Mouse (Mus musculus): ENCODE measurements around the gene C87977. TPM values are rescaled to one million over a fixed set of nuclear protein-coding genes. Genes with fewer than 3 reads are reported as not detected.
"Not testable (repeated sequence)": the region's sequence is repeated elsewhere in the genome, so short reads cannot be mapped to it uniquely, and the experiment has no call there.

C87977 gene
- not detected in 2 replicates for polyA plus RNA-seq (2014; fragmentation: Nextera tagmentation; extraction: Ambion mirVana)

DNA sequence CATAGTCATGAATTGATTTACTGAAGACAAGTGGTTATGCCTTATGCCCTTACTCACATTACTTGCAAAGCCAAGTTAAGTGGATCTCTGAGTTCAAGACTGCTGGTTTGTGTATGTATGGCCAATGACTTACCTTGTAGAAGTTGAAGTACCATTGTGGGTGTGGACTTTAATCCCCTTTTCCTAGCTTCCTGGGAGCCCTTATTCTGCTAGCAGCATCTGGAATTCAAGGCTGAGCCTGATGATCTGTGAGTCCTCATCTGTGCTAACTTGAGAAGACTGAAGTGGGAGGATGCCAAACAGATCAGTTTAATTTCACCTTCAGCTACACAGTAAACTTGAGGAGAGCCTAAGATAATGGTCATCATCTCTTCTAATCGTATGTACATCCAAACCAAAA lies at the start of gene C87977:
Gene C87977, minus strand, starts transcription at position 101 of the 400 bp plus-strand sequence.
- WGBS = 81% methylated on average over 1 of the region's 1 CpGs
- DNase-seq (ENCODE audit: low spot score, missing footprints); H3K4me1 ChIP-seq (ENCODE audit: control insufficient read depth, insufficient read depth, low read length); ATAC-seq (ENCODE audit: low FRiP score); H3K36me3 ChIP-seq (ENCODE audit: control insufficient read depth, insufficient read depth, low read length); H3K4me2 ChIP-seq; H3K9ac ChIP-seq (ENCODE audit: low read length); H3K4me3 ChIP-seq (ENCODE audit: low read depth, low read length); H3K27me3 ChIP-seq (ENCODE audit: control insufficient read depth, insufficient read depth, low read length); H3K27ac ChIP-seq (ENCODE audit: low read depth, low read length); H3K9me3 ChIP-seq (ENCODE audit: control insufficient read depth, low read length): not testable (repeated sequence)

- not testable (repeated sequence) for H3K27me3 ChIP-seq (ENCODE audit: control insufficient read depth, insufficient read depth, low read length); H3K36me3 ChIP-seq (ENCODE audit: control insufficient read depth, insufficient read depth, low read length); DNase-seq (ENCODE audit: low spot score, missing footprints); H3K4me2 ChIP-seq; H3K9ac ChIP-seq (ENCODE audit: low read length); H3K4me3 ChIP-seq (ENCODE audit: low read depth, low read length); H3K4me1 ChIP-seq (ENCODE audit: control insufficient read depth, insufficient read depth, low read length); H3K9me3 ChIP-seq (ENCODE audit: control insufficient read depth, low read length); H3K27ac ChIP-seq (ENCODE audit: low read depth, low read length); ATAC-seq (ENCODE audit: low FRiP score)
These were observed 41.6 kb upstream of the C87977 start for GRCm38 (mm10) chr4:144254768-144255167.

- ATAC-seq (ENCODE audit: low FRiP score) = no peak
- 41% methylated on average over 1 of the region's 1 CpGs for WGBS
- Histone ChIP-seq H3K27ac (ENCODE audit: low read depth, low read length) (no peak within 1 kb of the TSS), H3K4me2 (no peak within 1 kb of the TSS), H3K4me1 (ENCODE audit: control insufficient read depth, insufficient read depth, low read length) (no peaks in the 10 kb centered on the region), H3K27me3 (ENCODE audit: control insufficient read depth, insufficient read depth, low read length) (no peaks in the 10 kb centered on the region), H3K9ac (ENCODE audit: low read length) (no peak within 1 kb of the TSS), H3K36me3 (ENCODE audit: control insufficient read depth, insufficient read depth, low read length) (no peaks in the 10 kb centered on the region), H3K9me3 (ENCODE audit: control insufficient read depth, low read length) (peaks cover 7% of the 10 kb centered on the region; the same call in 1 of the 2 replicates), H3K4me3 (ENCODE audit: low read depth, low read length) (no peak within 1 kb of the TSS)
- DNase-seq (ENCODE audit: low spot score, missing footprints) = no peak
These were observed 22.7 kb downstream of the C87977 start, which contains the start of gene Oog2 for GRCm38 (mm10) chr4:144190419-144190818. Oog2 (plus strand) TSS chr4:144190719.

GRCm38 (mm10) chr4:144162563-144162962 lies 50.6 kb downstream of the C87977 start, which contains the start of gene Oog3:
Oog3 (minus strand) TSS chr4:144162663.
- Histone ChIP-seq H3K4me2 (no peak within 1 kb of the TSS), H3K4me1 (ENCODE audit: control insufficient read depth, insufficient read depth, low read length) (no peaks in the 10 kb centered on the region), H3K27me3 (ENCODE audit: control insufficient read depth, insufficient read depth, low read length) (no peaks in the 10 kb centered on the region), H3K36me3 (ENCODE audit: control insufficient read depth, insufficient read depth, low read length) (no peaks in the 10 kb centered on the region), H3K9ac (ENCODE audit: low read length) (no peak within 1 kb of the TSS), H3K27ac (ENCODE audit: low read depth, low read length) (no peak within 1 kb of the TSS), H3K4me3 (ENCODE audit: low read depth, low read length) (no peak within 1 kb of the TSS), H3K9me3 (ENCODE audit: control insufficient read depth, low read length) (peaks cover 21% of the 10 kb centered on the region; the same call in 1 of the 2 replicates)
- 70% methylated on average over 1 of the region's 1 CpGs for WGBS
- no peak for DNase-seq (ENCODE audit: low spot score, missing footprints)
- no peak for ATAC-seq (ENCODE audit: low FRiP score)

Other genes with a start within 250 kb of the C87977 start
- gene Gm13101, start 246.4 kb downstream of the C87977 start, polyA plus RNA-seq (2014; fragmentation: Nextera tagmentation; extraction: Ambion mirVana) = not detected in 2 replicates
- not detected in 2 replicates for gene Pramef17, start 218.9 kb downstream of the C87977 start, polyA plus RNA-seq (2014; fragmentation: Nextera tagmentation; extraction: Ambion mirVana)
- not detected in 2 replicates for gene Pramel4, start 154.2 kb downstream of the C87977 start, polyA plus RNA-seq (2014; fragmentation: Nextera tagmentation; extraction: Ambion mirVana)
- gene Gm13102, start 106.8 kb downstream of the C87977 start, polyA plus RNA-seq (2014; fragmentation: Nextera tagmentation; extraction: Ambion mirVana) = not detected in 2 replicates
- not detected in 2 replicates for gene Oog3, start 50.7 kb downstream of the C87977 start, polyA plus RNA-seq (2014; fragmentation: Nextera tagmentation; extraction: Ambion mirVana)
- gene Oog2, start 22.6 kb downstream of the C87977 start, polyA plus RNA-seq (2014; fragmentation: Nextera tagmentation; extraction: Ambion mirVana) = not detected in 2 replicates
- not detected in 2 replicates for gene Pramel5, start 67.2 kb upstream of the C87977 start, polyA plus RNA-seq (2014; fragmentation: Nextera tagmentation; extraction: Ambion mirVana)
- not detected in 2 replicates for gene Gm13128, start 116.9 kb upstream of the C87977 start, polyA plus RNA-seq (2014; fragmentation: Nextera tagmentation; extraction: Ambion mirVana)
- gene Gm13119, start 144.6 kb upstream of the C87977 start, polyA plus RNA-seq (2014; fragmentation: Nextera tagmentation; extraction: Ambion mirVana) = not detected in 2 replicates
- not detected in 2 replicates for gene Pramef20, start 164.6 kb upstream of the C87977 start, polyA plus RNA-seq (2014; fragmentation: Nextera tagmentation; extraction: Ambion mirVana)
- not detected in 2 replicates for gene Pramef12, start 195.1 kb upstream of the C87977 start, polyA plus RNA-seq (2014; fragmentation: Nextera tagmentation; extraction: Ambion mirVana)
- not detected in 2 replicates for gene 1700012P22Rik, start 225.5 kb upstream of the C87977 start, polyA plus RNA-seq (2014; fragmentation: Nextera tagmentation; extraction: Ambion mirVana)
- gene Gm9944, start 240.0 kb upstream of the C87977 start, polyA plus RNA-seq (2014; fragmentation: Nextera tagmentation; extraction: Ambion mirVana) = not detected in 2 replicates

Data from midbrain, embryonic 11.5 days (tissue).